Mouse (Mus musculus): ENCODE data around the gene Tmem120a.

- TF ChIP-seq CTCF (IDR thresholded peaks at IDR 0.05; ENCODE audit: extremely low read depth, insufficient read depth, low read length): peak; percentile 42
- TF ChIP-seq POLR2A (IDR thresholded peaks at IDR 0.05; ENCODE audit: extremely low read depth, insufficient read depth, low read length): no peak
Measured at GRCm38 (mm10) chr5:135737154-135737553, 7.1 kb downstream of the Tmem120a start.
